Mouse (Mus musculus): ENCODE measurements around the gene Prkar2b.
"Not testable (repeated sequence)": the region's sequence is repeated elsewhere in the genome, so short reads cannot be mapped to it uniquely, and the experiment has no call there.

Gene Prkar2b

DNA sequence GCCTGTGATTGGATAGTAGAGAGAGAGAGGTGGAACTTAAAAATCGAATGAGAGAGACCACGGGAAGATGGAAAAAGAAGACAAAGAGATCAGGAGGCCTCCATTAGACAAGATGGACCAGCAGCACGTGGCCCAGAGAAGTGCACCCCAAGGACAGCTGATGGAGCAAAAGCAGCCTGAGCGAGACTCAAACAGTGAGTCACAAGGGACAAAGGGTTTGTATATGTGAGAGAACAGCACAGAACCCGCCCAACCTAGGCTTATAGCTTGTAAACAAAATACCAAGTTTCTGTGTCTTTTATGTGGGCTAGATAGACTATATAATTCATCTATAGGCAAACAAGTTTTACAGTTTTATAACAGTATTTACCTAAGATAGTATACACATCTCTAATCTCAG is 50.0 kb downstream of the Prkar2b start:
- DNase-seq (ENCODE audit: low spot score in 2 of 2): no peak

DNA sequence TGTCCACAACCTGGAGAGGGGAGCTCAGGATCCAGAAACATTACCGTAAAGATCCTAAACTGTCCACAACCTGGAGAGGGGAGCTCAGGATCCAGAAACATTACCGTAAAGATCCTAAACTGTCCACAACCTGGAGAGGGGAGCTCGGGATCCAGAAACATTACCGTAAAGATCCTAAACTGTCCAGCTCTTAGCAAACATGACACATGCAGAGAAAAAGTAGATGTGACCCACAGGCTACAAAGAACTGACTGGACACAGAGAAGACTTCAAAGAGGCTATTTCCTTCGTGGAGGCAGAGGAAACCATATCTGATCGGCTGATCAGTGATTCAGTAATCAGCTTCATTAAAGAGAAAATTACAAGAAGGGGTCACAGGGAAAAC is 51.1 kb downstream of the Prkar2b start:
- not testable (repeated sequence) for DNase-seq (ENCODE audit: low spot score in 2 of 2)

DNA sequence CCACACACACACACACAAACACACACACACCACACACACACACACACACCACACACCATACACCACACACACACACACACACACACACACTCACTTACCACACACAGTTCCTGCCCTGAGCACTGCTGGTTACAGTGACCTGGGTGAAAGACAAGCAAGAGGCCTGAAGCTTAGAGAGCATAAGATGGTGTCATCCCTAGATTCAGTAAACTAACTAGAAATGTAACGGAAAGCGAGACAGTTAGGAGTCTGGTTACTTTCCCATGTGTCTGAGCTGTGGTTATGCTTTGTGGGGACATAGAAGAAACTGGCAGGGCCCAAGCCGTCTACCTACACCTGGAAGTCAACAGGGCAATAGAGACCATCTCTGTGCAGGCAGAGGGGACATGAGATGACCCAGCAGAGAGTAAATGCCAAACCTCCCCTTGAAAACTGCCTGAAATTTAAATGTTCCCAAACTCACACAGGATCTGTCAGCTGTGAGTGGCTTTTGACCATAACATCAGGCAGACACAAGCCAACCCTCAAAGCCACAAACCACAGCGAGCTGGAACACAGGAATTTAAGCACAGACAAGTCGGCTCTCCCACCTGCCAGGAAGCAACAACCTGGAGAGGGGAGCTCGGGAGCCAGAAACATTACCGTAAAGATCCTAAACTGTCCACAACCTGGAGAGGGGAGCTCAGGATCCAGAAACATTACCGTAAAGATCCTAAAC is 51.7 kb downstream of the Prkar2b start:
- DNase-seq (ENCODE audit: low spot score in 2 of 2): no peak

DNA sequence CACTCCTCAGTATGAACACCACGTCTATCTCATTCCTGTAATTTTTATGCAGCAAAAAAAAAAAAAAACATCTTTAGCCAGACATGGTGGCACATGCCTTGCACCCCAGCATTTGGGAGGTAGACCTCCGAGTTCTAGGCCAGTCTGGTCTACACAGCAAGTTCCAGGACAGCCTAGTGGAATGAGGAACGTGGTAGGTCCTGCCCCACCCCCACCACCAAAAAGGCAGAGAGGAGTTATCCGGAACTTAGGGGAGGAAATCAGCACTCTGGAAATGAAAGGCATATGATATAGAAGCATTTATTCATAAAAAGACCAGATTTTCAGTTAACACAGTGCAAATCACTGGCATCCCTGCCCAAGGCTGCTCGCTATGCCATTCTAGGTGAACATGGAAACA is 52.4 kb downstream of the Prkar2b start:
- DNase-seq (ENCODE audit: low spot score in 2 of 2): no peak

DNA sequence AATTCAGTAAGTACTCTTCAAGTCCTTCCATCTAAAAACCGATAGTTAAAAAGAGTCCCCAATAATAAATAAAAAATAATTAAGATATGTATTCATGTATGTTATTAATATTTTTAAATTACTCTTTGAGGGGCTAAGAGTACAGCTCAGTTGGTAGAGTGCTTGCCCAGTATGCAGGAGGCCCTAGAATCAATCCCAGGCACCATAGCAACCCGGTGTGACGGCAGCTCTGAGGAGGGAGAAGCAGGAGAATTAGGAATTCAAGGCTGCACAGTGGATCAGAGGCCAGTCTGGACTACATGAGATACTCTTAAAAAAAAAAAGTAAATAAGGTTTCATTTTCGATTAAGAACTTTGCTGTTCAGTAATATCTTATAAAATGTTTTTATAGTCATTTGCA is 53.5 kb downstream of the Prkar2b start:
- DNase-seq (ENCODE audit: low spot score in 2 of 2): no peak

DNA sequence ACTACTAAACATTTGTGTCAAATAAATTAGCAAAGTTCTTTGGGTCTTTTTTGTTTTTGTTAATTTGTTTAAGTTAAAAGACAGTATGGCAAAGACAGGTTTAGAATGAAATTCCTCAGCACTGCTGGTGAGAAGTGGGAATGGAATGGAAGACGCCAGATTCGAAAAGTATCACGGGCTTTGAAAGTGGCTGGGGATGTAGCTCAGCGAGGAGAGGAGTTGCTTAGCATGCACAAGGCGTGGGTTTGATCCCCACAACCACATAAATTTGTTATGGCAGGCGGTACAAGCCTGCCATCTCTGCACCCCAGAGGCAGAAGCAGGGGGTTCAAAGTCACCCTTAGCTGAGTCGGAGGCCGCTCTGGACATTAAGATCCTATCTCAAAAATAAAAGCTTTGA is 54.1 kb downstream of the Prkar2b start:
- DNase-seq (ENCODE audit: low spot score in 2 of 2): no peak

DNA sequence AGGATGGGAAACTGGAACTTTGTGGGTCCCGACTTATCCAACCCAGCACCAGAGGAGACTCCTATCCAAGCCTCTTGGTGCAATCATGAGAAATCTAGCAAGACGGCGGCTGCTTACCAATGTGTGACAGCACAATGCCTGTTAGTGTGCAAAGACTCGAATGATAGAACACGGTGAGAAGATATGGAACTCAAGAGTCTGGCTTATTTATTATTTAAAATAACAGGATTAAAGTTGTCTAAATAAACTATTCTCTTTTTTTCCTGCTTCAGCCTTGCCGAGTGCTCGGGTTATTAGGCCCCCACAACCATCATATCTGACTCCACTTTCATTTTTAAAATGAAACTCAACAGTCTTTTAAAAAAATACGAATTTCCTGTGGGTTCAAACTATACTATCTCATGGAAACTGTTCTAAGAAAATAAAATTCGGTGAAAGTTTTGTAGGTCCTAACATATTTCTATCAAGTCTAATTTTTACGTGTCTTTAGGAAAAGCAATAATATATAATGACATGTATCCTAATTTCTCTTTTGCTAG is 54.6 kb downstream of the Prkar2b start:
- DNase-seq (ENCODE audit: low spot score in 2 of 2): no peak

DNA sequence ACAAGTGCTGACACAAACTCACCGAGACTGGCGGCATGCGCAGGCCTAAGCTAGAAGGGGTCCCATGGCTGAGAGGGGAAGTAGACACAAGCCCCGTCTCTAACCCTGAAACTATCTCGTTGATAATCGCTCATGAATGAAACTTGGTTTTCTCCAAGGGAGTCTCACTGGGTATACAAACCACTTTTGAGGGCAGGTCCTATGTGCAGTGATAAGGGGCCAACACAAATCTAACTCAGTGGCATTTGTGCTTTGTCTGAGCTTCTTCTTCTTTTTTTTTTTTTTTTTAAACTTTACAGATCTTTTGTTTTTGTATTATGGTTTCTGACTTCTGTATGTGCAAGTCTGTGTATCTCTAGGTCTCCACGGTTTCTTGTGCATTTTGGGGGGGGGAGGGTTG is 60.6 kb downstream of the Prkar2b start:
- no peak for DNase-seq (ENCODE audit: low spot score in 2 of 2)

DNA sequence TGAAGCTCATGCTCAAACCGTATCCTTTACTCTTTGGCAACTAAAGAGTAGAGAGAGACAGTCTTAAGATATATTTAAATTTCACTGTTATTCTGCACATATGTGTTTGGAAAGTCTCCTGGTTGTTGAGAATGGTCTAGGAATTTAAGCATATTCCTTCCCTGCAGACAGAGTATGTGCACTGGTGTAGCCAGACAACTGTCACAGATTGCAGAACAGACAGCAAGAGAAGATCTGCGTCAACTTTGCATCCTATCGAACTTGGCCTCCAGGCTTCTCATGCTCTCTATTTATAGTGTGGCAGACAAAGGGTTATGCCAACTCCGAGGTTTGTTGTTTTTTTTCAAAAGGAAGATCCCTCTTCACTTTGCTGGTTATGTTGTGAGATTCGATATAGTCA is 62.4 kb downstream of the Prkar2b start:
- no peak for DNase-seq (ENCODE audit: low spot score in 2 of 2)

DNA sequence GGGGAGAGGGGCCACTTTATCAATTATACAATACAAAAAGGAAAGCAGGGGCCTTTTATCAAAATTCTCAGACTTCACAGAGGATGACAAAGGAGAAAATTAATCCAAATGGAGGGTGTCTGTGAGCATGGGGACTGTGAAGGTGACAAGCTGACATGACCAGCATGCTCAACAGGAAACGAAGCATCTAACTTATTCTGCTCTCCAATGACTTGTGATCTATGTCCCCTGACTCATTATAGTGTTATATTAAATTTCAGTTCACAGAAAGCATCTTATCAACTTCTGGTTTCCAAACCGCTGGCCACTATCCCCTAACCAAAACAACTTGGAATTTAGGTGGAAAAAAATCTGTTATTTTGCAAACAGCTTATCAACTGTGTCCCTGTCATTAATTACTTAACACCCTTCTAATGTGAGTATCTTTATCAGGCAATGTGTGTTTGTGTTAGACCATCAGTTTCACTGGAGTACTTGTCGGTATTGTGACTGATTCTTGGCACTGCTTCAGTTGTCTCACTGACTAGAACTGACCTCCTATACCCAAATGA is 63.7 kb downstream of the Prkar2b start:
- DNase-seq (ENCODE audit: low spot score in 2 of 2): no peak

DNA sequence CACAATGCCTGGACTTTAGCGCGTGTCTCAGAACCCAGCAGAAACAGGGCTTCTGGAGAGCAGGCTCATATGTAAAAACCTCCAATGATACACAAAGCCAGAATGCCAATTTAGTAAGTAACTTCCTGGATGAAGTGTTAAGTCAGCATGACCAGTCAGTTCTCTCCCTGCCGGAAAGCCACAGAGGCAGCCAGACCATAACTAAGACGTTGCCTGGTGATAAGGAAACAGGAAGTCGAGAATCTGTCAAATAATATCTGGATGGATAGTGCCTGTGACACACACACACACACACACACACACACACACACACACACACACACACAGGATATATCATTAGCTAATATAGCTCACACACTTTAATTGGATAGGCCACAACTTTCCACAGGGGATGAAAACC is 64.2 kb downstream of the Prkar2b start:
- no peak for DNase-seq (ENCODE audit: low spot score in 2 of 2)

DNA sequence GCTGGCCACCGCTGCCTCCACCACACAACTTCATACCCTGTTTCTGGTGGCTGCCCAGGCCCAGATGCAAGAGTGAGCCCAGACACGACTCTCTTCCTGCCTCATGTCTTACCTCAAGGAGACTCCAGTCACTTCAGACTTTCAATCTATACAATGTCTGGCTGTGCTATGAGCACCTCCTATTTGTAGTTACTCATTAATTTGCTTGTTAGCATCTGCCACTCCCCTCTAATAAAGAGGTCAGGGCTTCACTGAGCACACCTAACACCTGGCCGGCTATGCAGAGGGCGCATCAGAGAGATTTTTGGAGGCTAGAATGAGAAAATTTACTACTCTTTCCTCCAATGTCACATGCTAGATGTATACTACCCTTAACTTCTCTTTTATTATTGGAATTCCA is 70.5 kb downstream of the Prkar2b start:
- no peak for DNase-seq (ENCODE audit: low spot score in 2 of 2)

DNA sequence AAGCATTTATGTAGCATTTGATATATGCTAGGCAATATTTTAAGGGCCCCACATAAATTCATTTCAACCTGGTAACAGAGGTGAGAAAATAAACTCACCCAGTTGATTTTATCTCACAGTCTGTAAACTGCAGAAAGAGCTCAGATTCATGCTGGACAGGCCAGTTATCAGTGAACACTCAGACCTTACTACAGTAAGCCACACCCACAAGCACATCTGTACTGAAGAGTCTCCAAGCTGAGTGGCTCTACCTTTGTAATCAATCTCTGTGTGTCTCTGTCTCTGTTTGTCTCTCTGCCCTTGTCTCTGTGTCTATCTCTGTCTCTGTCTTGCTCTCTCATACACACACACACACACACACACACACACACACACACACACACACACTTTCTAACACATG is 71.4 kb downstream of the Prkar2b start:
- no peak for DNase-seq (ENCODE audit: low spot score in 2 of 2)

DNA sequence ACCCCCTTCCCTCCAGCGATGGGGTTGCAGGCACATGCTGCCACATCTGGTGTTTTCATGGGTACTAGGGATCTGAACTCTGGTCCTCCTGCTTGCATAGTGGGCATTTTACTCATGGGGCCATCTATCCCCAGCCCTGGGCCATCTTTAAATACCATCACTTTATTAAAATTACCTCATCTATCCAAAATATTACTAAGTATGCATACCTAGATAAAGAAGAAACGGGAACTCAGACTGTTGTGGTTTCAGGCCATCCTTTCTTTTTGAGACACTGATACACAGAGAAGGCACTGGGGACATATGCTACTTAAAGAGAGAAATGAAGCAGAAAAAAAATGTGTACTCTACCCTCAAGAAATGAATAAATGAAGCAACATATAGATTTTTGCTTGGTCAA is 74.6 kb downstream of the Prkar2b start:
- no peak for DNase-seq (ENCODE audit: low spot score in 2 of 2)

DNA sequence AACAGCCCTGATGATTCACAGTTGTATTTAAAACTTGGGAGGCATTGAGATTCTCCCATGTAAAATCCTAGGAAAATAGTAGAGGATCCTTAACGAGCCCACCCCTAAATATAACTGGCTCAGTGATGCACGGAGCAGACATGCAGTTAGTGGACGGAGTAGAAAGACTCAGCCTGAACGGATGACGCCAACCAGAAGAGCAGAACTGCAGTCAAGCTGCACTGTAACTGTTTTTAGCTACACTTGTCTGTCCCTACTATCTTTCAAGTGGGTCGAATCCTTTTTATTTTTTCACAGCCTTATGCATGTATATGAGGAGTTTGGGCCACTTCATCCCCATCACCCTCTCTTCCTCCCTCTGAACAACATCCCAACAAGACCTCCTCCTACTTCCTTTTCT is 75.4 kb downstream of the Prkar2b start:
- no peak for DNase-seq (ENCODE audit: low spot score in 2 of 2)

DNA sequence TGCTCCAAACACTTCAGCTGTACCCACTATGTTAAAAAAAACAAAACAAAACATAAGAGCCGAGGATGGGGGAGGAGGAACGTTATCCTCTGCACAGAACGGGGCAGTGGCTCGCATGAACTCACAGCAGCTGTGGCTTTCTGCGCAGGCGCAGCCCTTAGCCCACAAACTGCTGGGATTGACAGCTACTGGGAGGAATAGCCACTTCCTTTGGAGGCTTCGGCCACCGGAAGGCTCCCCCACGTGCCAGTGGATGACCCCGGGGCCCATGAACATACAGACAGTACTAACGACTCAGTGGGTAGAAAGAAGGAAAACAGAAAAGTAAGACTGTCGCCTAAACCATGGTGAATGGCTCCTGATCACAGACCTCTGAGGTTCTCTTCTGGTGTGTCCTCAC is 76.4 kb downstream of the Prkar2b start:
- no peak for DNase-seq (ENCODE audit: low spot score in 2 of 2)

DNA sequence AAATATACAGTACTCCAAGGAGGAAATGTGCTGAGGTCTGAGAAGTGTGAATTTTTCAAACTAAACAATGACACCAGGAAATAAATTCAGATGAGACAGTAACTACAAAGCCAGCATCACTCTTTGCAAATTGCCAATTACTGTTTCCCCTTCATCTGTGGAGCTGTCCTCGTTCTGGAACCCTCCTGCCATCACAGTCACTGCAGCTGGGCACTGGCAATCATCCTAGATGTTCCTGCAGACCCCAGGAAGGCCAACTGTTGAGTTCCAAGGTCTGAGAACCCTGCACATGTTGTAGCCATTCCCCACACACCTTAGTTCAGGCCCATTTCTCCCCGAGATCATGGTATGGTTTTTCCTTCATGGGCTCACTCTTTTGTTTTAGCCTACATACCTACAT is 76.9 kb downstream of the Prkar2b start:
- DNase-seq (ENCODE audit: low spot score in 2 of 2): no peak

DNA sequence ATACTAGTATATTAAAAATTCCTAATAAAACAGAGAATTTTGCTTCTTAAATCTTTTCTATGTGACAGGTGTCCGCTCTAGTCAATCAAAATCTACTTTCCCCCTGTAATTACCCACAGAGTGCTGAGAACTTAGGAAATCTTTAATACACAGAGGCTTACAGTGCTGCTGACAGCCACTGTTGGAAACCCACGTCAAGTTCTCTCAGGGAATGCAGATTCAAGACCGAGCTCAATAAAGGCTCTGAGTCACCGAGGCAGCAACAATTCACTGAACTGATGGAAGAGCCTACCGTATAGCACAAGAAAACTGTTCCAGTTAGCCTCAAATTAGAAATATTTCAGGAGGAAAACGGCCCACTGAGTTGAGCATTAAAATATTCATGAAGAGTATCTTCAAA is 77.3 kb downstream of the Prkar2b start:
- no peak for DNase-seq (ENCODE audit: low spot score in 2 of 2)

DNA sequence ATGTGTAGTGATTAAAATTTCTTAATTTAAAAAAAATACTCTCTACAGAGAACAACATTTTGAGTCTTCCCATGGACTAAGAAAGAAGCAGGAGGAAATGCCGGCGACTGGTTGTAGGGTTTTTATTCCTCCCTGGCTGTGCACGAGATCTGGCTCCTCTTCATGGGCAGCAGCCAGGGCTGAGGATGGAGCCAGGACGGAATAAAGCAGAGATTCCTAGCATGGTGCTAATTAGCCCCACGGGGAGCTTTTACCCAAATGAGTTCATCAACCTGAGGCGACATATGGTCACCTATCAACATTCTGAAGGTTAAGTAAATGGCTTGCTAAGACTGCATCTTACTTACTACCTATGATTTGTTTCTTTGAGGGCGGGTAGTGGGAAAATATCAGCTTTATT is 77.9 kb downstream of the Prkar2b start:
- no peak for DNase-seq (ENCODE audit: low spot score in 2 of 2)

DNA sequence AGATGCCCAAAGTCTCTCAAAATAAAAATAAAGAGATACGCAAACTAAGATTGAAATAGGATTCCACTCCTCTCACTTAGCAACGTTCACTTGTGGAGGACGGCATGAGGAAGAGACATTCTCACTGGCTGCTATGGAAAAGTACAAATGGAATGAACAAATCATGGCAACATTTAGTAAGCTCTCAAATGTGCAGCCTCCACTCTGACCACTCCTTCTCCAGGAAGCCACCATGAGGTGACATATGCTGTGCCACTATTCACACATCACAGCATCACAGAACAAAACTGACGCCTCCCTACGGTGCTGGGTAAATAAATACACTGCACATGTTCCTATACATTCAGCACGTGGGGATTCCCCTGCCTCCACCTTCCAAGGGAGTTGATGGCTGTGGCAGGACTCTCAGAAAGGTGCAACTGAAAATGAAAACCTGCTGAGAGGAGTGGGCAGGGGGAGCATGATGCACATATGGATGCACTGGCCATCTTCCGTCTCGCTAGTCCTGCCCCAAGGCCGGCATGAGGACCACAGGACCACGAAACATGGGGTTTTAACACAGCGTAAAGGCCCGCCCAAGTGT is 83.4 kb downstream of the Prkar2b start:
- DNase-seq (ENCODE audit: low spot score in 2 of 2): no peak

DNA sequence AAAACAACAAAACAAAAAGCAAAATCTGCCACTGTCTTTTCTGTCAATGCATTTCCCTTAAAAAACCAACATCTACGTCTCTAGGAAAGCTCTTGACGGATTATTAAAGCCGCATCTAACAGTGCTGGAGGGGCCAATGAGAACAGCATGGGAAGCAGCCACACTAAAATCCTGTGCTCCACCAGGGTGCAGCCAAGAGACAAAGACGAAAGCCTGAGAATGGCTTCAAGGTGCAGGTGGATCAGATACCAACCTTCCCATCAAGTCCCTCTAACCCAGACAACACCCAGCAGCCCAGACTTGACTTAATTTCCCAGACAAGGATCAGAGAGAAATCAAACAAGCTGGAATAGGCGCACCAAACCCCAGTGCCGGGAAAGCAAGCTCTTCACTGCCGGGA is 84.6 kb downstream of the Prkar2b start:
- DNase-seq (ENCODE audit: low spot score in 2 of 2): no peak

DNA sequence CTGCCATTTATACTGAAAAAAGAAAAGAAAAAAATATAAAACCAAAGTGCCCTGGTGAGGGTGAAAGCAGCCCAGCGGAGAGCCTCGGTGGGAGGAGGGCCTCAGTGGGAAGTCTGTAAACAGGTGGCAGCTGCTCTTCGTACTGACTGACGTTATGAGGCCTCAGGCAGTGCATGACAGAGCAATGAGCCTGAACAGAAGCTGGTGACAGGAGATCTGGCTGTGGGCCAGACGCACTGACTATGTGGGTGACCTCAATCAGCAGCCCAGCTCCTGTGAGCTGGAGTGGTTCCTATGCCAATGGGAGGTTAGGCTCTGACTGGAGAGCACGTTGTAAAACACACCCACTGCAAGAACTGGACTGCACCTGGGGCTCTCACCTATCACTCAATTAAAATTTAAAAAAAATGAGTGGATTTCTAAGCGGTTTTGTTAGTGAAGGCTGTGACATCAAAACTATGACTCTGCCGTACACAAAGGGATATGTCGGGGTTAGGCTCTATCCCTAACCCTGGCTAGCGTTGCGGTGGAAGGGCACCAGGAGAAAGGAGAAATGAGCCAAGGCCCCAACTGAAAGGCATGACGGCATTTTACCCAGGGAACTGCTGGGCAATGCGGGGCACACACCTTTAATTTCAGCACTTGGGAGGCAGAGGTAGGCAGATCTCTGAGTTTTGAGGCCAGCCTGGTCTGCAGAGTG is 87.5 kb downstream of the Prkar2b start:
- no peak for DNase-seq (ENCODE audit: low spot score in 2 of 2)

DNA sequence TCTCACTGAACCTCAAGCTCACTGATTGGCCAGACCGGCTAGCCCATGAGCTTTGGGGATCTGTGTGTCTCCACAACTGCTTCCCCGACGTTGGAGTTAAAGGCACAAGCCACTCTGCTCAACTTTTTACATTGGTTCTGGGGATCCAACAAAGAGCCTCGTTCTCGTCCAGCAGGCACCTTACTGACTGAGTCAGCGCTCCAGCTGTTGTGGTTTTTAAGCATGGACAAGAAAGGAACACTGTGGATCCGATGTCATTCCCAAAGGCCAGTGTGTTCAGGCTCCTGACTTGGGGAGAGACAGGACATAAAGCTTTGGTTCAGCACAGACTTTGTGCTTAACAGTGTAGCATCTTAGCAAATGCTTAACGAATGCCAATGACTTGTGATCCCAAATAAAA is 89.5 kb downstream of the Prkar2b start:
- no peak for DNase-seq (ENCODE audit: low spot score in 2 of 2)
